12 mouse cellular contexts compared by ENCODE assay signal in genomic region chr17:8867331-8868237, GRCm38 (mm10).
DNase-seq lines count a peak whose midpoint lies in the region; ATAC-seq and TF ChIP-seq lines count a peak whose summit lies in the region.
"Had no signal": no experiment of that assay in that cellular context is flagged by ENCODE, and none has a peak within 500 bp of the region (broad histone marks: within the 10 kb centered on the region; RNA-seq: fewer than 3 reads in every experiment).

No protein-coding gene starts in this region.

- TF ChIP-seq CTCF in liver, embryonic 14.5 days (IDR thresholded peaks at IDR 0.05; ENCODE audit: low read depth): no peak

- ATAC-seq in CD4-positive, CD25-positive, alpha-beta regulatory T cell, adult 4 months: no peak
- ATAC-seq in midbrain, embryonic 11.5 days (ENCODE audit: low FRiP score): no peak
- no peak for ATAC-seq in midbrain, embryonic 15.5 days (replicated peaks)
- ATAC-seq in liver, embryonic 14.5 days (ENCODE audit: insufficient read depth): peak; percentile 37; the same call in 1 of the 2 replicates

- no peaks in the 10 kb centered on the region for H3K27me3 ChIP-seq in midbrain, embryonic 11.5 days (ENCODE audit: control insufficient read depth, insufficient read depth, low read length)
- no peaks in the 10 kb centered on the region for H3K27me3 ChIP-seq in midbrain, embryonic 15.5 days (replicated peaks)
- no peaks in the 10 kb centered on the region for H3K27me3 ChIP-seq in liver, embryonic 14.5 days (ENCODE audit: control insufficient read depth, insufficient read depth, low read length)
- H3K27me3 ChIP-seq: embryonic facial prominence, embryonic 13.5 days had no signal

- no peaks in the 10 kb centered on the region for H3K9me3 ChIP-seq in midbrain, embryonic 11.5 days (ENCODE audit: control insufficient read depth, low read length)
- no peaks in the 10 kb centered on the region for H3K9me3 ChIP-seq in midbrain, embryonic 15.5 days
- H3K9me3 ChIP-seq in liver, embryonic 14.5 days (ENCODE audit: control insufficient read depth, low read length): no peaks in the 10 kb centered on the region
- H3K9me3 ChIP-seq: embryonic facial prominence, embryonic 13.5 days had no signal

- H3K27ac ChIP-seq in midbrain, embryonic 11.5 days (ENCODE audit: low read depth, low read length): no peak overlapping the region
- H3K27ac ChIP-seq in midbrain, embryonic 15.5 days: no peak overlapping the region
- H3K27ac ChIP-seq in liver, embryonic 14.5 days: no peak overlapping the region
- H3K27ac ChIP-seq: embryonic facial prominence, embryonic 13.5 days; left cerebral cortex, adult 2 months had no signal

- DNase-seq in CD4-positive, CD25-positive, alpha-beta regulatory T cell, adult 2 months (ENCODE audit: low read depth, low spot score): peak; percentile 28
- peak; percentile 76 for DNase-seq in midbrain, embryonic 11.5 days (ENCODE audit: low spot score, missing footprints)
- DNase-seq in liver, embryonic 14.5 days (ENCODE audit: low read depth in 3 of 3, low spot score in 3 of 3): peak in 2 of 3 experiments; percentile 3 to 20
- DNase-seq in thymus, postnatal 4 days: peak; percentile 63
- no peak for DNase-seq in cerebellum, adult 18-20 months
- DNase-seq in spleen, postnatal 4 days (ENCODE audit: low spot score in 2 of 2): no peak
- DNase-seq: kidney, adult 11 months; right cerebral cortex, adult 18-20 months had no signal

- H3K4me1 ChIP-seq in midbrain, embryonic 11.5 days (ENCODE audit: control insufficient read depth, insufficient read depth, low read length): peaks cover 8% of the 10 kb centered on the region
- H3K4me1 ChIP-seq in midbrain, embryonic 15.5 days: peaks cover 14% of the 10 kb centered on the region
- peaks cover 0 to 16% of the 10 kb centered on the region in 2 experiments; a peak in 2 of 4 replicates for H3K4me1 ChIP-seq in liver, embryonic 14.5 days (replicated peaks; ENCODE audit: control insufficient read depth in 2 of 2, insufficient read depth in 2 of 2, low read length in 1 of 2)

- H3K4me2 ChIP-seq in midbrain, embryonic 11.5 days: no peak overlapping the region
- no peak overlapping the region for H3K4me2 ChIP-seq in midbrain, embryonic 15.5 days
- H3K4me2 ChIP-seq in liver, embryonic 14.5 days (ENCODE audit: low read depth): no peak overlapping the region
- H3K4me2 ChIP-seq: embryonic facial prominence, embryonic 13.5 days had no signal

- no peak overlapping the region for H3K4me3 ChIP-seq in midbrain, embryonic 11.5 days (ENCODE audit: low read depth, low read length)
- no peak overlapping the region for H3K4me3 ChIP-seq in midbrain, embryonic 15.5 days
- no peak overlapping the region for H3K4me3 ChIP-seq in liver, embryonic 14.5 days (ENCODE audit: insufficient read depth in 1 of 2, low read depth in 2 of 2, low read length in 2 of 2)
- H3K4me3 ChIP-seq: embryonic facial prominence, embryonic 13.5 days; left cerebral cortex, adult 2 months had no signal

- H3K36me3 ChIP-seq in midbrain, embryonic 11.5 days (ENCODE audit: control insufficient read depth, insufficient read depth, low read length): no peaks in the 10 kb centered on the region
- H3K36me3 ChIP-seq in midbrain, embryonic 15.5 days (replicated peaks): no peaks in the 10 kb centered on the region
- no peaks in the 10 kb centered on the region for H3K36me3 ChIP-seq in liver, embryonic 14.5 days (replicated peaks; ENCODE audit: control insufficient read depth, insufficient read depth, low read depth)
- H3K36me3 ChIP-seq: embryonic facial prominence, embryonic 13.5 days had no signal

- no peak overlapping the region for H3K9ac ChIP-seq in midbrain, embryonic 11.5 days (ENCODE audit: low read length)
- H3K9ac ChIP-seq in midbrain, embryonic 15.5 days: no peak overlapping the region
- no peak overlapping the region for H3K9ac ChIP-seq in liver, embryonic 14.5 days (replicated peaks)
- H3K9ac ChIP-seq: embryonic facial prominence, embryonic 13.5 days had no signal

- 0 out of 2 replicates have a peak, but pooled peaks have one; percentile 4 for TF ChIP-seq EP300 in liver, embryonic 14.5 days (IDR thresholded peaks at IDR 0.05; ENCODE audit: low read depth)

- 83% methylated on average over 25 of the region's 25 CpGs for WGBS in midbrain, embryonic 11.5 days
- WGBS in midbrain, embryonic 15.5 days: 74% methylated on average over 25 of the region's 25 CpGs
- WGBS in liver, embryonic 14.5 days (ENCODE audit: insufficient replicate concordance): 16% methylated on average over 25 of the region's 25 CpGs

Comparison
In these comparisons a context has a peak if more than half of its experiments do, and no peak if none do; other contexts are left out.
1. DNase-seq: peak in CD4-positive, CD25-positive, alpha-beta regulatory T cell, adult 2 months (single experiment), midbrain, embryonic 11.5 days (single experiment), liver, embryonic 14.5 days (2 of 3) and thymus, postnatal 4 days (single experiment); none in cerebellum, adult 18-20 months (0 of 2) and spleen, postnatal 4 days (0 of 2).